ENCODE assay signal across 19 mouse cellular contexts in genomic region chr4:126412526-126412925, GRCm38 (mm10).
"Had no signal": no experiment of that assay in that cellular context is flagged by ENCODE, and none has a peak within 500 bp of the region (broad histone marks: within the 10 kb centered on the region; RNA-seq: fewer than 3 reads in every experiment).

No protein-coding gene starts in this region.

- H3K4me1 ChIP-seq: kidney, embryonic 15.5 days; limb, embryonic 12.5 days; limb, embryonic 15.5 days; liver, embryonic 13.5 days; midbrain, embryonic 12.5 days had no signal

- ATAC-seq: midbrain, embryonic 16.5 days had no signal

- H3K27me3 ChIP-seq: kidney, embryonic 15.5 days; limb, embryonic 12.5 days; limb, embryonic 15.5 days; liver, embryonic 13.5 days; midbrain, embryonic 12.5 days had no signal

- H3K4me3 ChIP-seq: kidney, embryonic 15.5 days; left cerebral cortex, adult 2 months; limb, embryonic 12.5 days; limb, embryonic 15.5 days; liver, embryonic 13.5 days; midbrain, embryonic 12.5 days; myocyte had no signal

- H3K9ac ChIP-seq: kidney, embryonic 15.5 days; limb, embryonic 12.5 days; limb, embryonic 15.5 days; liver, embryonic 13.5 days; midbrain, embryonic 12.5 days had no signal

- DNase-seq: kidney, adult 2 months; kidney, postnatal 10 days; kidney, postnatal 36 days; layer of hippocampus, postnatal 36 days; left cerebral cortex, postnatal 4 days; liver, embryonic 13.5 days; lung, adult 2 months; lung, postnatal 14 days; lung, postnatal 4 days; thymus, adult 2 months; thymus, postnatal 14 days had no signal

- H3K4me2 ChIP-seq: kidney, embryonic 15.5 days; limb, embryonic 12.5 days; limb, embryonic 15.5 days; liver, embryonic 13.5 days; midbrain, embryonic 12.5 days had no signal

- H3K27ac ChIP-seq: kidney, embryonic 15.5 days; left cerebral cortex, adult 2 months; limb, embryonic 12.5 days; limb, embryonic 15.5 days; liver, embryonic 13.5 days; midbrain, embryonic 12.5 days; stomach, postnatal 0 days had no signal

- H3K9me3 ChIP-seq: kidney, embryonic 15.5 days; limb, embryonic 12.5 days; limb, embryonic 15.5 days; liver, embryonic 13.5 days; midbrain, embryonic 12.5 days had no signal

- H3K36me3 ChIP-seq: midbrain, embryonic 12.5 days had no signal
